Mouse (Mus musculus) liver (tissue): ENCODE data around the gene Acot12.
A peak's percentile ranks its signal among the peaks of the same experiment; 100 is the strongest.
"Not testable (repeated sequence)": the region's sequence is repeated elsewhere in the genome, so short reads cannot be mapped to it uniquely, and the experiment has no call there.

Source experiments
- DNase-seq: peaks from one replicate; pipeline ENCODE4 v3.0.0-alpha.2; 2020; ENCODE audit warnings: mixed read lengths

The Acot12 gene

DNA sequence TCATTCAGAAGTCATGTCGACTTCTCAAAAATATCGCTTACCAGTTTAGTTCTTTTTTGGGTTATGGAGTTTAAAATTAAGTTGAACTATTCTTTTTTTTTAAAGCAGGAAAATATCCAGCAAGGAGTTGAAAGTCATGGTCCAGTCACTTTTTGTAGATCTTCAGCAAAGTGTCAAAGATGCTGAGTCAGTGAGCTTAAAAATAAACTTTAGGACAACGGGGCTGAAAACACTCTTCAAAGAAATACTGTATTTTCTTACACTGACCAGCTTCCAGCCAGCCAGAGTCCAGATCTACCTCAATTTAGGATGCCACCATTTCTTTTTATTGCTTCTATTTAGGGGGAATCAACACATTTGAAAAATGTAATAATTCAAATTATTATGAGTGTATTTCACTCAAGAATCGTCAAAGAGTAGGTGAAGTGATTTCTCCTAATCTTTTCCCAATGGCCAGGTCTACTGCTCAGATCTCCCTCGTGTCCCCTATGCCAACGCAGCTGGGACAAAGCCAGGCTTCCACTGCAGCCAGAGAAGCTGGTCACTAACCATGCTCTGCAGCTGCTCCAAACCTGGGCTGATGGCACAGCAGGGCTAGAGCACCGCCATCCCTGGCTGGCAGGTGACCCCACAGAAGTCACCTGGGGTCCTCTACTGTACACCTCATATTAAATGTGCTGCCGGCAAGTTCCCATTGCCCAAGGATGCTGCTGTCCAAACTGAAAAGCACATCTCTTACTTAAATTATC lies 19.2 kb downstream of the Acot12 start:
- no peak for DNase-seq

GRCm38 (mm10) chr13:91761654-91762445 lies 20.5 kb downstream of the Acot12 start:
- no peak for DNase-seq

DNA sequence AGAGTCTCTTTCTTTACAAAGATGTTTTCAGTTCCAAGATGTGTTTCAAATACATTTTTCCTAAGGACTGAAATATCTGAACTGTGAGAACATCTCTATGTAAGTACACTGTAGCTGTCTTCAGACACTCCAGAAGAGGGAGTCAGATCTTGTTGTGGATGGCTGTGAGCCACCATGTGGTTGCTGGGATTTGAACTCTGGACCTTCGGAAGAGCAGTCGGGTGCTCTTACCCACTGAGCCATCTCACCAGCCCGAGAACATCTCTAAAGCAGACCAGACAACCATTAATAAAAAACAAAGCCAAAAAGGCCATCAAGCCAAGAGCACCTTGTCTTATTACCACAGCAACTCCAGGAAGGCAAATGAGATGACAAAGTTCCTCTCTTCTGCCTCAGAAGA lies 22.3 kb downstream of the Acot12 start:
- not testable (repeated sequence) for DNase-seq

DNA sequence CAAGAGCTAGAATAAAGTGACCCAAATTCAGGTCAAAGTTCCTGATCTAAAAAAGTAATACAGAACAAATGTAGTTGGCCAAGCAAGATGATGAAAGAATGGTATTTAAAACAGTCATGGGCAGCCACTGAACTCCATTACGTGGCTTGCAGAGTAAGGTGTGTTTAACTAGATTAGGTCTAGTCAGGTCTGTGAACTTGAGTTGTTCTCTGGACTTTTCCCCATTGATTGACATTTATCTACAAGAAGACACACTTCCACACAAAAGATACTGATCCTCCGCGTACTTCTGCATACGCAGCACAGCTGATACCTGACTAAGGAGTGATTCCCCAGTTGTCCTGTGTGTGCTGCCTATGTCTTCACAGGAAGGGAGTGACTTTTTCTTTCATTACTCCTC lies 24.3 kb downstream of the Acot12 start:
- DNase-seq = no peak

GRCm38 (mm10) chr13:91768683-91769651 lies 27.7 kb downstream of the Acot12 start:
- DNase-seq = no peak

DNA sequence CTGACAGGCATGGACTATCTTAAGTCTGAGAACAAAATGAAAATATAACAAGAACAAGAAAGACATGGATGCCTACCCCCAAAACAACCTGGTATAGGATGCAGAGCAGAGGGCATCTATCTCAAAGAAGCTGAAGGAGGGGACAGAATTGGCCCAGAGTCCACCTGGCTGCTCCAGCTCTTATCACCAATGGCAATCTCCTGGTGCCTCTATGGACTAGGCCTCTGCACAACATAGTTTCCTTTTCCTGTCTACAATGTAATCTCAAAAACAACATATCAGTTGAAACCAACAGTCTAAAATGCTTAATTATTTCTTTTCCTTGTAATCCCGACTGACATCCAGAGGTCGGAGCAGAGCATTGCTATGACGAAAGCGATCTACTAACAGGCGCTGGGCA lies 36.8 kb downstream of the Acot12 start:
- no peak for DNase-seq

DNA sequence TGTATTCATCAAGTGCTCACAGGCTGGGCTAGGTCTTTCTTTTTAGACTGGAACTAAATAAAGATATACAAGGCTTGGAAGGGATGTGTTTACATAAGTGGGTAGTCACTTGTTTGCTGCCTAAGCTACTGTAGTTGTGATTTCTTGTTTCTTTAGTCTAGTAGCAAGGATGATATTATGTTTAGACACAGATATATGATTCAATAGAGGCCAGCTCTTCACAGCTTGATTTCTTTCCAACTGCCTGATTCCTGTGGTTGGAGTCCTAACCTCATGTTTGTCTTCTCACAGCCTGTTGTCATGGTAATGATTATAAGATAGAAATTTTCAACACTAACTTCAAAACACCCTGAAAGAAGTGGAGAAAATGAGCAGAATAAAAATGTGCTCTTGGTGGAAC lies 38.6 kb downstream of the Acot12 start:
- DNase-seq = no peak

- no peak for DNase-seq
These were observed 50.7 kb downstream of the Acot12 start for GRCm38 (mm10) chr13:91792035-91792434.

- no peak for DNase-seq
These were observed 53.7 kb downstream of the Acot12 start for GRCm38 (mm10) chr13:91794926-91795436.

DNA sequence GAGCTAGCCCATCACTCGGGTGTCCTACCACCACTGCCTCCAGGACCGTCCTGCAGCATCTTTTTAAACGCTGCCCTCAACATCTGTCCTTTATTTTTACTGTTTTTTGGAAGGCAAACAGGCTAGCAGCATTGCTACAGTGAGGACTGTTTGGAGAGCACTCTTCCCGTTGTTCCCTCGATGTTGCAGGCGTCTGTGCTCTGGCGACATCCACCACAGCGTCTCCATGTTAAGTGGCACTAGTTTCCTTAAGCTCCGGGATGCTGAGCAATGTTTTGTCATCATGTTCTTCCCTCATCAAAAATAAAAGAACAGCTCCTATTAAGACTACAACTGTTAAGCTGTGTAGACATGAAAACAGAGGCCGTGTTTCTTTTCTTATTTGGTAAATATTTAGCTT lies 54.3 kb downstream of the Acot12 start:
- DNase-seq = no peak

GRCm38 (mm10) chr13:91796003-91796402 lies 54.7 kb downstream of the Acot12 start:
- DNase-seq = no peak

- no peak for DNase-seq
These were observed 55.6 kb downstream of the Acot12 start for GRCm38 (mm10) chr13:91796916-91797315.

DNA sequence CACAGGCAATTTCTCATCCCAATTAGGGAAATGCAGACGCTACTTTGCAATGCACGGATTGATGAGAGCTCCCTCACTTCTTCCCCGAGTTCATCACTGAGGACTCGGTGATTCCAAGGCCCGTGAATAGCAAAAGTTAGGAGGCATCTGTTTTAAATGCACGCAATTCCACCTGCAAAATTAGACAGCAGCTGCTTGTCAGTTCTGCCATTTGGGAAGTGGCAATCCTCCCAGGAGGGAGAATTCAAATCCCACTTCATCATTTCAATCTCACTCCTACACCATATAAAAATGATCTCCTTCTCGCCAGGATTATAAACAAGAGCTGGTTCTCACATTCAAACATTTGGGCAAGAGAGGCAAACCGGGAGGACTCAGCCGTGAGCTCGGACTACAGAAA lies 56.1 kb downstream of the Acot12 start:
- no peak for DNase-seq

DNA sequence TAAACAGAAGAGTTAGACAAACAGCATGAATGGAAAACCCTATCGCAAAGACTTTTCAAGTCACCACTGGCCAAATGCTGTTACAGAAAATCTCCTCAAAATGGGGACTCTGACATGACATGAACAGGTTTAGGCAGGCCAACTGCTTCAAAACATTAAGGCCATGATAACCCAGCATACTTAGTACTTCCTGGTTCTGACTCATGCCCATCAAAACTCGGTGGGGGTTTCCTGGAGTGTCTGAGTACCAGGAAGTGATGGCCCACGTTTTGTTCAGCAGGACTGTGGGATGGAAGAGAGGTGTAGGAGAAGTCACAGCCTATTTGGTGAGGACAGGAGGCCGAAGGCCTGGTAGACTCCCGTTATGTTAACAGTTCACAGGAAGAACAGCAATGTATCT lies 60.4 kb downstream of the Acot12 start:
- DNase-seq = no peak

DNA sequence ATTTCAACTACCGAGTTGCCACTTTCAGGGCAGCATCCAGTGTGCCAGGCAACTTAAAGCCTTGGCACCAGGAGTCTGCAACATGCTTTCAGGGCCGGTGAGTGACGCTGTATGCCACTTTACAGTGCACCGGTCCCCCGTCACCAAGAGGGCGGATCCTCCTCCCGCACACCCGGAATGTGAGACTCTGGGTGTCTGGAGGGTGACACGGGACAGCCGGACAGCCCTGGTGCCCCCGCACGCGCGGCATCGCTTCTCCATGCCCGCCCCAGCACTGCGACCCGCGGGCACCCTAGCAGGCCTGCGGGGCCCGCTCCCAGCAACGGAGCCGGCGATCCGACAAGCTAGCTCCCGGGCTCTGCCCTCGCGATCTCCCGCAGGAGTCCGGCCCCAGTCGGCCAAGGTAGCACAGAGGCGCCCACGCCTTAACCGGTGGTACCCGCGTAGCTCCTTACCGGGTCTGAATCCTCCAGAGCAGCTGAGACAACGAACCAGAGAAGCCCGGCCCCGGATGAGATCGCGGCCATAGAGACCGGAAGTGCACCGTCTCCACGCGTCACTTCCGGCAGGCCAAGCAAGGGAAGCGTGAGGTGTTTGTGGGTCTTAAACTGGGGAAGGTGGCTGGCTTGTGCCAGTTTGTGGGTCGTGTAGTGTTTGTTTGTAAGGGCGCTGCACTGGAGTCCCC lies 66.0 kb downstream of the Acot12 start, which contains the start of gene Zcchc9:
Gene Zcchc9 (minus strand): TSS at position 551 of the 685 bp plus-strand sequence.
- peak; percentile 86 for DNase-seq

DNA sequence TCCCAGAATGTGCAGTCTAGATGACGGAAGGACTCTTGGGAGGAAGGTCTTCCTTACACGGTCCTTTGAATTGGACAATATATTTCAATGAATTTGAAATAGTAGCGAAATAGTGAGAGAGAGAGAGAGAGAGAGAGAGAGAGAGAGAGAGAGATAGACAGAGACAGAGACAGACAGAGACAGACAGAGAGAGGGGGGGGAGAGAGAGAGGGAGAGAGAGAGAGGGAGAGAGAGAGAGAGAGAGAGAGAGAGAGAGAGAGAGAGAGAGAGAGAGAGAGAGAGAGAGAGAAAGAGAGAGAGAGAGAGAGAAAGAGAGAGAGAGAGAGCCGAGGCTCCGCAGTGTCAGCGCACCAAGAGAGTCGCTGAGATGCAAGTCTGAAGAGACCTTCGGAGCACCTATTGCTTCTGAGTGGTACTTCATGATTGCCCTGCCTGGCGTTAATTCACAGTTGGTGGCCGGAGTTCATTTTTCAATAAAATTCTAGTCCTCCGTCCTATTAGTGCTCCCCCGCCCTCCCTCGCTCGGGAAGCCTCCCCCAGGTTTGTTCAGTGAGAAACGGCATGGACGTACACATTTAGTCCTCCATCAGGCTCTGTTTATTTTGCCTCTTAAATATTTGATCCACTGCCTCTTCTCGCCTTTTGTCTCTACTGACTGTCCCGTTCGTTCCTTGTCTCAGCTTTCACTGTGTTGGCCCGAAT lies 66.7 kb downstream of the Acot12 start:
- peak; percentile 6 for DNase-seq

DNA sequence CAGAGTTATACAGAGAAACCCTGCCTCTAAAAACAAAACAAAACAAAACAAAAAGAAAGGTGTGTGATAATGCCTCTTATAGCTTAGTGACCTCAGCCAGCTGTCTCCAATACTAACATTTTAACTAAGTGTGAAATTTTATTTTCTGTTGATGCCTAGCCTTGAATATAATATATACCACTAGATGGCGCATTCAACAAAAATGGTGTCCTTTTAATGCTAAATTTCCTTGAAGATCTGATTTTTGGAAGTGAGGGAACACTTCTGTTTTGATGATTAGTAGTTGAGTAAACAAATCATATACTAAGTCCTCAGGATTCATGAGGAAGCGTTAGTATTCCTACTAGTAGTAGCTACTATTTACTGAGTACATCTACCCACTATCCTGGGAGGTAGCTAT lies 68.2 kb downstream of the Acot12 start:
- no peak for DNase-seq

GRCm38 (mm10) chr13:91814670-91815069 lies 73.4 kb downstream of the Acot12 start:
- no peak for DNase-seq

DNA sequence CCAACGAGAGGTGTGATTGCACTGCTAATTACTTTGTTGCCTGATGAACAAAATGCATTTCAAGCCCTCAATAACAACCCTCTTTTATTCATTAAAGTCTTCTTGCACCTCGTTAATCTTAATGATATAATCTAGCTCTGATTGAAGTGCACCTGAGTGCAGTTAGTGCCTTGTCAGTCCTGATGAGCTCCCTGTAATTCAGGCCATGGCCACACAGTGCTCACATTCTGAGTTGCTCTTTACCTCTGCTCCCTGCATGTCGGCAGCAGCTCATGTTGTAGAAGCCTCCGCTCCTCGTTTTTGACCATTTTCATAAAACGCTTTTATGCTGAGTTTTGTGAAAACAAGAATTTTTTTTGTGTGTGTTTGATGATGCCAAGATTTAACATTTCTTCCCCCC lies 82.4 kb downstream of the Acot12 start:
- DNase-seq = no peak

- DNase-seq = no peak
These were observed 83.7 kb downstream of the Acot12 start for GRCm38 (mm10) chr13:91824845-91825550.

GRCm38 (mm10) chr13:91826066-91826465 lies 84.8 kb downstream of the Acot12 start:
- no peak for DNase-seq
